Mouse (Mus musculus): ENCODE data around the gene Ifitm2.

Gene Ifitm2

DNA sequence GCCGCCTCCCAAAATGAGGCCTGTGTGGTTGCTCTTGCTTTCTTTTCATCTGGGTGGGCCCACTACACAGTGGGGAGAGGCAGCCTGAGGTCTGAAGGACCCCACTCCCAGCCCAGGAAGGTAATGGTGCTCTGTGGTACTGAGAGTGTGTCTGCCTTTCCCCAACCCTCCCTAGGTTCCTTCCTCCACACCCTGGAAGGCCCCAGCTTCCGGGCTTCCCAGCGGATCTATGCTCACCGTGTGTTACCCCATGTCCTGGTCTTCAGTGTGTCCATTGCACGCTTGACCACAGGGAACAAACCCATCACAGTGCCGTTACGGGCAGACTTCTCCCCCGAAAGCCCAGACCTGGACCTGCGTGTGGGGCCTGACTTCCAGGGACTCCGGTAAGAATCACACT, 13.0 kb downstream of the Ifitm2 start:
- no peak for DNase-seq (ENCODE audit: low spot score)

DNA sequence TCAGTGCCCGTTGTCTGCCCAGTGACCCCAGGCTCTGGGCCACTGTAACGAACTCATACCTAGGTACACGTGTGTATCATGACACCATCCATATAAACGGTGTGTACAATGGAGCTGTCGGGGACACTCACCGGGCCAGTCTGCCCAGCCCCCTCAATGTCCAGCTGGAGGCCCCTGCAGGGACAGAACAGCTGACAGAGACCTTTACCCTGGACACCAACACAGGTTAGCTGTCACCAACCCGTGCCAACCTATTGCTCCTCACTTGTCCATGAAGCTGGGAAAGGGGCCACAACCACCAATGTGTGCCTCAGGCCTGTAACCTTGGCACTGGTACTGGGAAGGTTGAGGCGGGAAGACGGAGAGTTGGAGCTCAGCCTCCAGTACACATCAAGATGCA, 13.4 kb downstream of the Ifitm2 start:
- no peak for DNase-seq (ENCODE audit: low spot score)

DNA sequence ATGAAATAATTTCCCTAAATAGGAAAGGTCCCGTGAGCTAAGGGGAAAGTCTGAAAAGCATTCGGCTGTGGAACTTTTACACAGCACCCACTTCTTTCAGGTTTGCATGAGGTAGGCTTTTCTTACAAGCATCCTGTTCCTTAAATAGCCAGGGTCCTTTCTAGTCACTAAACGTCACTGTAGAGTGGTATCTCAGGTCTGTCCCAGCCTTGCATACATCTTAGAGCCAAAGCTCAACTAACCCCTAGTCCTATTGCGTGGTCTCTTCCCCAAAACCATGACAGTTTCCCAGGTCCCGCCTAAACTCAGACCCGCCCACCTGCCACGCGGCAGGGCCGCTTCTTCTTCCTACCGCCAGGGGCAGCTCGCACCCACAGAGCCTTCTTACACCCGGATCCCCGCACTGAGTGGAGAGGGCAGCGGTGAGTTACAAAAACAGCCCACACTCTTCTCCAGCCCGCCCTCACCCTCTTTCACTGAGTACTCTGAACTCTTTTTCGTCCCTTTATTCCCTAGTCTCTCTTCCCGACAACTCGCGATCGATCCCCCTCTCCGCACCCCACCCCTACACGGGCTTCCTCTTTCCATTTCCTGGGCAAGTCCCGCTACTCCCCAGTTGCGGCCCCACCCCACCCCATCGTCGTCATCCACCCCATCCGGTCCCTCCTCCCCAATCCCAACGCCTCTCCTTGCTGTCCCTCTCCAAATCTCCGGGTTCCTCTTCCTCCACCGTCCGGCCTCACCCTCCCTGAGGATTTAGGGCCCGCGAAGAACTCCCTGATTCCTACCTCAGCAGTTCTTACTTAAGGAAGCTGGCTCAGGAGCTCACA, 14.3 kb downstream of the Ifitm2 start, which contains the start of gene Pgghg:
TSS of gene Pgghg (plus strand) at position 170 of the 830 bp plus-strand sequence.
- DNase-seq (ENCODE audit: low spot score), result peak; percentile 78

DNA sequence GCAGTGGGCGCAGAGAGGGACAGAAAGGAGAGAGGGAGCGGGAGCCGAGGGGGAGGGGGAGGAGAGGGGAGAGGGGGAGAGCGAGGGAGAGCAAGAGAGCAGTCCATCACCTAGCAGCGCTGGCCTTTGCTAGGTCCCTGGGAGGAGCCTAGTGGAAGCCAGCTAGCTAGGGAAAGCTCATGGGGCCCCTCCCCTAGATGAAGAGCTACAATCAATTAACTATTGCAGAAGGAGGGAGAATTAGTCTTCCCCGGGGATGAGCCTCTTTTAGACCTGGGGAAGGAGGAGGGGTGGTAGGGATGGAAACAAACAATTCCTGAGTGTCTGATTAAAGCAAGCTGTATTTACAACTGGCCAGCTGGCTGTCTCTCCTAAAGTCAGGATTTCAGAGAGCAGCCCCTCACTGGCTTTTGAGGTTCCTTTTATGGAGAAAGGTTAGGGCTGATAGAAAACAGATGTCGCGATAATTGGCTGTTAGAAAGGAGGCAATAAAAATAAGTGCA, 16.1 kb downstream of the Ifitm2 start:
- no peak for DNase-seq (ENCODE audit: low spot score)

DNA sequence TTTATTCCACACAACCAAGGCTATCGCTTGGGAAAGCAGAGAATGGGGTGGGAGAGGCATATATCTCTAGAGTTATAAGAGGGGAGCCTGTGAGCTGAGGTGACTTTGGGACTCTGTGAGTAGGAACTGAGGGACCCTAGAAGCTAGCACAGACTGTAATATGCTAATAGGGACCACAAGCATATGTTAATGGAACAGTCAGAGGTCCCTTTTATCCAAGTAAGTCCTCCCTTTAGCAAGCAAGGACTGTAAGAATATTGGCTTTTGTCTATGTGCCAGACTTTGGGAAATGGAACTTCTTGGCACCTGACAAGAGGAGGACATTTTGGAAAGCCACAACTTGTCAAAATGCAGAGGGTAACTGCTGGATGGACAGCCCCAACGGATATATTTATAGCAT, 16.9 kb downstream of the Ifitm2 start:
- DNase-seq (ENCODE audit: low spot score), result no peak

DNA sequence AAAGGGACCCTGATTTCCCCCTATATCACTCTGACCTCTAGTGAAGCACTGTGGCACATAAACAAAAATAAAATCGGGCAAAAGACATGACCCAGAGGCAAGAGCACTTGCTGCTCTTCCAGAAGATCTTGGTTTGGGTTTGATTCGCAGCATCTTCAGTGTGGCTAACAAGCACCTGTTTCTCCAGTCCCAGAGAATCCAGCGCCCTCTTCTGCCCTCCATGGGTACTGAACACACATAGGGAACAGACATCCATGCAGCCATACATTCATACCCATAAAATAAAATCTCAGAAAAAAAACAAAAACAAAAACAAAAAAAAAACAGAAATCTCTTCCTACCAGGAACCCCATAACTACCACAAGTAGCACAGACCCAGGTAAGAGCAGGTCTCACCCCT, 17.4 kb downstream of the Ifitm2 start:
- no peak for DNase-seq (ENCODE audit: low spot score)

DNA sequence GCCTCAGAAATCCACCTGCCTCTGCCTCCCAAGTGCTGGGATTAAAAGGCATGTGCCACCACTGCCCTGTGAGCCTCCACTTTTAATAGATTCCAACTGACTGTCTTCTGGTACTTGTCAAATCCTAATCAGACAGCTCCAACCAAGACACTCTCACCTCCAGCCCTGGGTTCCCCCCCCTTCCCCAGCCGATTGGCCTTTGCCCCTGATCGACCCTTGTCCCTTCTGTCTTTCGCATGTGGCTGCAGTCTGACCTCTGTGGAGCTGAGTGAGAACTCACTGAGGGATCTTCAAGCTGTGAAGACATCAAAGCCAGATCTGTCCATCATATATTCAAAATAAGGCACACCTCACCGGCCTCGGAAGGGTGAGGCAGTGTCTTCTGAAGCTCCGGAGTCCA, 28.6 kb downstream of the Ifitm2 start:
- no peak for DNase-seq (ENCODE audit: low spot score)

DNA sequence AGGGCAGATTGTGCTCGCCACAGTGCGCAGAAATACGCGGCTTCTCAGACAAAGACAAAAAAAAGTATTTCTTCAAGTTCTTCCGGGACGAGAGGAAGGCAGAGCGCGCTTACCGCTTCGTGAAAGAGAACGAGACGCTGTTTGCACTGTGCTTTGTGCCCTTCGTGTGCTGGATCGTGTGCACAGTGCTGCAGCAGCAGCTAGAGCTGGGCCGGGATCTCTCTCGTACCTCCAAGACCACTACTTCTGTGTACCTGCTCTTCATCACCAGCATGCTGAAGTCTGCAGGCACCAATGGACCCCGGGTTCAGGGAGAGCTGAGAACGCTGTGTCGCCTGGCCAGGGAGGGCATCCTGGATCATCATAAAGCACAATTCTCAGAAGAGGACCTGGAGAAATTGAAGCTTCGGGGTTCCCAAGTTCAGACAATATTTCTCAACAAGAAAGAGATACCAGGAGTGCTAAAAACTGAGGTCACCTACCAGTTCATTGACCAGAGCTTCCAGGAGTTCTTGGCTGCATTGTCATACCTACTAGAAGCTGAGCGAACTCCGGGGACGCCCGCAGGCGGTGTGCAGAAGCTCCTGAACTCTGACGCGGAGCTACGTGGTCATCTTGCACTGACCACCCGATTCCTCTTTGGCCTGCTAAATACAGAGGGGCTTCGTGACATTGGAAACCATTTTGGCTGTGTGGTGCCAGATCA, 32.6 kb downstream of the Ifitm2 start:
- no peak for DNase-seq (ENCODE audit: low spot score)

DNA sequence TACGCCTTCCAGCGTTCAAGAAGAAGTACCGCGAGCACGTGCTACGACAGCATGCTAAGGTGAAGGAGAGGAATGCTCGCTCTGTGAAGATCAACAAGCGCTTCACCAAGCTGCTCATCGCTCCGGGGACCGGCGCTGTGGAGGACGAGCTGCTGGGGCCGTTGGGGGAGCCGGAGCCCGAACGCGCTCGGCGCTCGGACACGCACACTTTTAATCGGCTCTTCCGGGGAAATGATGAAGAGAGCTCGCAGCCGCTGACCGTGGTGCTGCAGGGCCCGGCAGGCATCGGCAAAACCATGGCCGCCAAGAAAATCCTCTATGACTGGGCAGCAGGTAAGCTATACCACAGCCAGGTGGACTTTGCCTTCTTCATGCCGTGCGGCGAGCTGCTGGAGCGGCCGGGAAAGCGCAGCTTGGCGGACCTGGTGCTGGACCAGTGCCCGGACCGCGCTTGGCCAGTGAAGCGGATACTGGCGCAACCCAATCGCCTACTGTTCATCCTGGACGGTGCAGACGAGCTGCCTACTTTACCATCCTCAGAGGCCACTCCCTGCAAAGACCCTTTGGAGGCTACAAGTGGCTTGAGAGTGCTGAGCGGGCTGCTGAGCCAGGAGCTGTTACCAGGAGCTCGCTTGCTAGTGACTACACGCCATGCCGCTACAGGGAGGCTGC, 33.3 kb downstream of the Ifitm2 start:
- DNase-seq (ENCODE audit: low spot score), result no peak

DNA sequence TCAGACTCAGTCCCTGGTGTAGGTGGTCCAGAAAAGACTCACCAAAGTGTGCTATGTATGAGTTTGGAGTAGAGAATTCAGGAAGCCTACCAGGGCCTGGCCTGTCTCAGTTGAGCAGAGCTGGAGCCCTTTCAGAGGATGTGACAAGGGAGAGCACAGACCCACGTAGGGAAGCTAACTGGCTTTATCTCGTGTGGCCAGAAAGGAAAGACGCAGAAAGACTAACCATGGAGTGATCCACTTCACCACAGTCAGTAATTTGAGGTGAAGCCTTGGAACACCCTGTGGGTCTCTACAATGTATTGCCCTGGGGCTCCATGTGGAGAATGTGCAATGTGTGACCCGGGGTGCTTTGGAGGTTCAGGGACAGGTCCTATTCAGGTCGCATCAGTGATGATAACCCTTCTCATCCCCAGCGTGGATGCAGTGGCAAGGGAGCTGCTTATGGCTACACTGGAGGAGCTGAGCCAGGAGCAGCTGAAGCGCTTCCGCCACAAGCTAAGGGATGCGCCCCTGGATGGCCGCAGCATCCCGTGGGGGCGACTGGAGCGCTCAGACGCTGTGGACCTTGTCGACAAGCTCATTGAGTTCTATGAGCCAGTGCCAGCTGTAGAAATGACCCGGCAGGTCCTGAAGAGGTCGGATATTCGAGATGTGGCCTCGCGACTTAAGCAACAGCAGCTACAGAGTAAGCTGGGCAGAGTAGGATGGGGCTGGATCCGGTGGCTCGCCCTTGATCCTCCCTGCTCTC, 34.4 kb downstream of the Ifitm2 start:
- no peak for DNase-seq (ENCODE audit: low spot score)

DNA sequence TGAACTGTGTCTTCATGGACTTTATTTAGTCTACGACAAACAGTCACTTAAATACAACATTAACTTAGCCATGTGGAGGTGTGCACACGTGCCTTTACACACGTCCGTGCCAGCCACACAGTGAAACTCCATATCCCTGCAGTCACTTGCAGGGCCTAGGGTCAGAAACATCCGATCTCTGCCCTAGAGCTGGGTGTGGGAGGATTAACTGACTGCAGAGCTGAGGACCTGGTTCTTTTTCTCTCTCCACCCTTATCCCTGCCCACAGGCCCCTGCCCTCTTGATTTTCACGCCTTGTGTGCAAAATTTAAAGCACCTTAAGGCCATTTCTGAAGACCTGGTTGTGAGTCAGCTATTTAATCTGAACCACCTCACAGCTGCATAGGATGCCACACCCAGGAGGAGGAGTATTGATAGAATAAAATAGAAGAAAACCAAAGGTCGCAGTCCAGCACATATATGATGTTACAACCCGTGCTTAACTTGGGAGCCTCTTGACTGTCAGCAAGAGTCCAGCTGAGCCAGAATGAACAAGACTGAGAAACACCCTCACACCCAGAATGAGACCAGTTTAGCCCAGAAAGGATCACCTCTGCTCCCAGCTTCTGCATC, 35.3 kb downstream of the Ifitm2 start, which contains the start of gene Nlrp6:
TSS of gene Nlrp6 (plus strand) at position 485 of the 612 bp plus-strand sequence.
- no peak for DNase-seq (ENCODE audit: low spot score)

DNA sequence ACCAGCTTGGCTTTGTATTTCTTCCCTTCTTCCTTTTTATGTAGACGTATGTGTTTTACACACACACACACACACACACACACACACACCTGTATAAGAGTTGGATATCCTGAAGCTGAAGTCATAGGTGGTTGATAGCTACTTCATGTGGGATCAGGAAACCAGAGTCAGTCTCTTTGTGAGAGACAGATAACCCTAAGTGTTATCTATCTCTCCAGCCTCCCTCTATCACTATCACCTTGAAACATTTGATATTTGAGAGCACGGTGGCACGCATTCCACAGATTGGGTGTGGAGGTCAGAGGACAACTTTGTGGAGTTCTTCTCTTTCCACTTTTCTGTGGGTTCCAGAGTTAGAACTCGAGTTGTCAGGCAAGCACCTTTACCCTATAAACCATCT, 35.9 kb downstream of the Ifitm2 start:
- no peak for DNase-seq (ENCODE audit: low spot score)

DNA sequence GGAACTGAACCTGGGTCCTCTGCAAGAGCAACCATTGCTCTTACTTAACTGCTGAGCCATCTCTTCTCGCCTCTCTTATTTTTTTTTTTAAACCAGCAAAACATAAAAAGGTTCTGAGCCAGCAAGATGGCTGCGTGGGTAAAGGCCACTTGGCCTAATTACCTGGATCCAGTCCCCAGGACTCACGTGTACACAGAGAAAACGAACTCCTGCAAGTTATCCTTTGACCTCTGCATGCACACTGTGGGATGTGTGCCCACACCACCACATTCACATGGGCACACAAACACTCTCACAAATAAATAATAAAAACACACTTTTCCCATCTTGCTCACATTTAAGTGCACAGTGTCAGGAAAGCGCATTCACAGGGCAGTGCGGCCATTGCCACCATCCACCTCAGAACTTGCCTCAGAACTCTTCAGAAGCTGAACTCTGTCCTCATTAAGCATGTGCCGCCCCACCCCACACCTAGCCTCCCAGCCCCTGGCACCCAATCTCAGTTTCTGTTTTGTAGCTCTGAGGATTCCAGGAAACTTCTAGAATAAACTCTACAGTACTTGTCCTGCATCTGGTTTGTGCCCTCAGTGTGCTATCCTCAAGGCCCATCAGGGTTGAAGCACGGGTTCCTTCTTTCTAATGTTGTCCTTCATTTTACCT, 41.6 kb downstream of the Ifitm2 start:
- no peak for DNase-seq (ENCODE audit: low spot score)

DNA sequence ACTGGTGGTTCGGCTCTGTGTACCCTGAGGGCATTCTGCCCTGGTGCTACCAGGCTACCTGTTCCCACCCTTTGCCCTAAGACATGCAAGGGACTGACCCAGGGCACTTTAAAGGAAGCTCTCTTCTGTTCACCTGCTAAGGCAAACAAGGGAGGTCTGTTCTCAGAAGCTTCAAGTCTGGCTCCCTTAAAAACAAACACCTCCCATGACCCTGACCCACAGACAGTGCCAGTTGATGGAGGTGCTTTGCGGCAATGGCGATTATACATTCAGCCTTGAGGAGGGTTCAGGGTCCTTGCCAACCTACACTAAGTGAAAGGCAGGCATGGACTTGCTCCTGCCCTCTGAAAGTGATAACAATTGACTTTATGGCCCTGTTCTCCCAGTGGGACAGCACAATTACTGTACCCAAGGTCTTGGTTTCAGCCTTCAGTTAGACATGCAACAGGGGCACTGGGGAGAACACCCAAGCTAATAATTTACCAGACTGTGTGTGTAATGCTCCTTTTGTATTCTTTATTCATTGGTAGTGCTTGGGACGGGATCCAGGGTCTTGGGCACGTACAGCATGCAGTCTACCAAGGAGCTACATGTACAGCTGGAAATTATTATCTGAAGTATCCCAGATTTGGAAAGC, 42.8 kb downstream of the Ifitm2 start:
- DNase-seq (ENCODE audit: low spot score), result no peak

DNA sequence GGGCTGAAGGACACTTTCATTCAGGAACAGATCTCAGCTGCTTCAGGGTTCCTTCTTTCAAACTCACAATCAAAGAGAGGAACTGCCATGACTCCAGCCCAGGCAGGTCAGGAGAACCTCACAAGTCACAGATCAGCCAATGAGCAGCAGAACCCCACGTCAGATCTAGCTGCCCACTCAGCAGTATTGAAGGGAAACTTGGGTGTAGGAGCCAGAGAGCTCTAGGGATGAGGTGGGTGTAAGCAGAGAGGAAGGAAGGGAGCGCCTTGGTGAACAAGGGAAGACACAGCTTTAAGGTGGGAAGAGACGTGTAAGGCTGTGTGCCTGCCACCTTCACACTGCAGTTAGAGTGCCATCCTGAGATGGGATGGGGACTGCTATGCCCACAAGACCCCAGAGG, 43.5 kb downstream of the Ifitm2 start:
- no peak for DNase-seq (ENCODE audit: low spot score)

DNA sequence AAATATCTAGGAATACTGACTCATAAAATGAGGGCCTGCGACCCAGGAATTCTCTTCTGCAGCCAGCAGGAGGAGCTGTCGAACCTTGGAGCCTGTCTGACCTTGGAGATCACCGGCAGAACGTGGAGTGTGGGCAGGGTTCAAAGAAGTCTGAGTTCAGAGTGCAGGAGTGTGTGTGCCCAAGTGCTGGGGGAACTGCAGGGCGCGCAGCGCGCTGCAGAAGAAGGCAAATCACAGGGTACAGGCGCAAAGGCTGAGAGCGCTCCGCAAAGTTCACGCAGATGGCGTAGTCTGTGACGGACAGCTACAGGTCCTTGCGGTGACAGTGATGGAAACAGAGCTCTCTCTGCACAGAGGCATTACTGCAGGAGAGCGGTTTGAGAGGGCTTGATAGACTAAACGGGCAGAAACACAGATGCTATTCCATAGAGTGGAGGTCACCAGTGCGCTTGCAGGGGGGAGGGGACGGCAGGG, 47.1 kb downstream of the Ifitm2 start:
- peak; percentile 77 for DNase-seq (ENCODE audit: low spot score)

DNA sequence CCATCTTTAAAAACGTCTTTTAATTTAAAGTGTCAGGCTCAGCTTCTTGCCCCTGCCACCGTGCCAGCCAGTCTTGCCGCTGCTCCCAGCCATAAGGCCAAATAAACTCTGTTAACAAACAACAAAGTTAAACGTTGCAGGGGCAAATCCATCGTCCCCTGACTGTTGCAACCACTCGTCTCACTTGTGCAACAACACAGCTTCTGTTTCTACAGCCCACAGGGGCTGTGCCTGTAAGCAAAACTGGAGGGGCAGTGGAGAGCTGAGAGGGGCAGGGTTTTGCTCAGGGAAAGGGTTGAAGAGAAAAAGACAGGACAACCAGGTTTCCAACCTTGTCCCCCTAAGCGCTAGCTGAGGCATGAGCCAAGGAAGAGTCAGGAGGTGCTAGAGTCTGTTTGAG, 47.6 kb downstream of the Ifitm2 start:
- DNase-seq (ENCODE audit: low spot score), result no peak

DNA sequence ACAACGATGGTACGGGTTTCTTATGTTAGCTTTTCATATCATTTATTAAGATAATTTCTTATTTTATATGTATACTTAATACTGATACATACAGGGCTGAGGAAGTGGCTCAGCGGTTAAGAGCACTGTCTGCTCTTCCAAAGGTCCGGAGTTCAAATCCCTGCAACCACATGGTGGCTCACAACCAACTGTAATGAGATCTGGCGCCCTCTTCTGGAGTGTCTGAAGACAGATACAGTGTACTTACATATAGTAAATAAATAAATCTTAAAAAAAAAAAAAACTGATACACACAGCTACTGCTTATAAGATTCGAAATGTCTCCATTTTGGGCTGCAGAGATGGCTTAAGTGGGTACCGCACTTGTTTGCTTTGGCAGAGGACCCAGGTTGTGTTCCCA, 48.1 kb downstream of the Ifitm2 start:
- DNase-seq (ENCODE audit: low spot score), result no peak

DNA sequence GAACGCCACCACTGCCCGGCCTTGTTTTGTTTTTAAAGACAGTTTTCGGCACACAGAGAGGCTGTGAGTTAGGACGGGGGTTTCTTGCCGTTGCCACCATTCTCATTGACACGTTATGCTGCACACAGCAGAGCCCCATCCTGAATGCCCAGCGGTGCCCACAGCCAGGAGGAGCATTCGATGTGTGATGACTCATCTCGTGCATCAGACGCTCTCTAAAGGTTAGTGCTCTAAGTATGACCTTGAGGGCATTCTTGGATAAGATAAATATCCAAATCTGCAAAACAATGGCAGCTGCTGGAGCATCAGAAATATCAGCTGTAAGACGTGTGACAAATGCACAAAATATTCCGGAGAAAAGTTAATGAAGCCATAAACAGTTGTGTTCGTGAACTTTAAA, 48.7 kb downstream of the Ifitm2 start:
- no peak for DNase-seq (ENCODE audit: low spot score)

DNA sequence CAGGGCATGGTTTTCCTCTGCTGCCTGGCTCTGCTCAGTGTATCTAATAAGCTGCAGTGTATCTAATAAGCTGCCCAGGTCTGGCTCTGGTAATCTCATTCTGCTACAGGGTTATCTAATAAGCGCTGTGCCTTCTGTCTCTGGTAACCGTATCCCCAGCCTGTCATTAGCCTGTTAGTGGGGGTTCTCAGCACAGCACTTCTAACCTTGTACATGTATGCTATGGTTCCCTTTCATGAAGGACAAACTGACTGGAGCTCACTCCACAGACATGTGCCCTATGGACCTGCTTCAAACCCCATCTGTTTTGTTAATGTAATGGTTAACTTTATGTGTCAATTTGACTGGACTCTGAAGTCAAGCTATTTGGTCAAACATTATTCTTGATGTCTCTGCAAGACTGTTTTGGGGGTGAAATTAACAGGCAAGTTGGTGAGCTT, 50.1 kb downstream of the Ifitm2 start:
- DNase-seq (ENCODE audit: low spot score), result no peak
